Comparison of ENCODE assay signal across 21 mouse cellular contexts in the genomic region with DNA sequence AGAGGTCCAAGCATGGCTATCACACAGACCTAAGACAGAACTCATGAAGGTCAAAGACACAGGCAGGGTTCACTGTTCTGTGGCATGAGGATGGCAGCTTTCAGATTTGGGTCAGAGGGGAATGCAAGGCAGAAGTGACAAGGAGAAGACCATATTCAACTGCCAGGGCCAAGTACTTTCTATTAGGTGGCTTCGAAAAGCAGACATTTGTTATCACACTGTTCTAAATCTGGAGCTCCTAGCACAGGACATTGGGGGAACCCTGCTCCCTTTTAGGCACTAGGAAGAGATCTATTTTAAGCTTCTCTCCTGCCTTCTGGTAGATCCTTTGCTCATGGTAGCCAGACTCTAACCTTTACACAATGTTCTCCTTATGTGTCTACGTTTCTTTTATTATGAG.
DNase-seq lines count a peak whose midpoint lies in the region; ATAC-seq lines count a peak whose summit lies in the region.
"Had no signal": no experiment of that assay in that cellular context is flagged by ENCODE, and none has a peak within 500 bp of the region (broad histone marks: within the 10 kb centered on the region; RNA-seq: fewer than 3 reads in every experiment).

No protein-coding gene starts in this region.

- H3K4me1 ChIP-seq in heart, embryonic 11.5 days (ENCODE audit: control insufficient read depth, insufficient read depth, low read length), result peaks cover 37% of the 10 kb centered on the region
- H3K4me1 ChIP-seq in heart, embryonic 15.5 days (replicated peaks), result peaks cover 62% of the 10 kb centered on the region

- intact Hi-C loops in heart, postnatal 10 days (cut with DNase I), result no loop called here
- intact Hi-C loops in heart, postnatal 14 days (cut with DNase I), result no loop called here

- H3K27ac ChIP-seq in heart, embryonic 11.5 days (ENCODE audit: low read depth, low read length), result peak overlapping the region; percentile 79
- peak overlapping the region; percentile 86 for H3K27ac ChIP-seq in heart, embryonic 15.5 days
- H3K27ac ChIP-seq: embryonic facial prominence, embryonic 12.5 days; forebrain, embryonic 12.5 days; hindbrain, embryonic 15.5 days; kidney, embryonic 15.5 days had no signal

- H3K4me2 ChIP-seq in heart, embryonic 11.5 days, result no peak overlapping the region
- no peak overlapping the region for H3K4me2 ChIP-seq in heart, embryonic 15.5 days
- H3K4me2 ChIP-seq: embryonic facial prominence, embryonic 12.5 days; forebrain, embryonic 12.5 days; hindbrain, embryonic 15.5 days; kidney, embryonic 15.5 days had no signal

- no peak overlapping the region for H3K4me3 ChIP-seq in heart, embryonic 11.5 days (ENCODE audit: low read depth, low read length)
- no peak overlapping the region for H3K4me3 ChIP-seq in heart, embryonic 15.5 days
- H3K4me3 ChIP-seq: embryonic facial prominence, embryonic 12.5 days; forebrain, embryonic 12.5 days; hindbrain, embryonic 15.5 days; kidney, embryonic 15.5 days had no signal

- WGBS in heart, embryonic 11.5 days (ENCODE audit: insufficient replicate concordance), result 47% methylated on average over 2 of the region's 2 CpGs
- 41% methylated on average over 2 of the region's 2 CpGs for WGBS in heart, embryonic 15.5 days

- H3K9ac ChIP-seq in heart, embryonic 11.5 days (ENCODE audit: low read depth, low read length), result no peak overlapping the region
- H3K9ac ChIP-seq in heart, embryonic 15.5 days, result no peak overlapping the region
- H3K9ac ChIP-seq: embryonic facial prominence, embryonic 12.5 days; forebrain, embryonic 12.5 days; hindbrain, embryonic 15.5 days; kidney, embryonic 15.5 days had no signal

- ATAC-seq in heart, embryonic 11.5 days (replicated peaks; ENCODE audit: insufficient number of reproducible peaks, low FRiP score, low TSS enrichment), result no peak
- ATAC-seq in heart, embryonic 15.5 days (replicated peaks; ENCODE audit: insufficient number of reproducible peaks, insufficient read depth, low FRiP score, low read depth), result 0 out of 2 replicates have a peak, but pooled peaks have one; percentile 44
- ATAC-seq: activated CD4-positive, CD25-positive, alpha-beta regulatory T cell, adult 4 months; forebrain, embryonic 16.5 days; intestine, embryonic 16.5 days; Patski had no signal

- no peaks in the 10 kb centered on the region for H3K27me3 ChIP-seq in heart, embryonic 11.5 days (ENCODE audit: control insufficient read depth, insufficient read depth, low read length)
- H3K27me3 ChIP-seq in heart, embryonic 15.5 days, result no peaks in the 10 kb centered on the region
- H3K27me3 ChIP-seq: CH12.LX; embryonic facial prominence, embryonic 12.5 days; hindbrain, embryonic 15.5 days; Patski had no signal

- H3K36me3 ChIP-seq in heart, embryonic 11.5 days (ENCODE audit: control insufficient read depth, insufficient read depth, low read length), result no peaks in the 10 kb centered on the region
- H3K36me3 ChIP-seq in heart, embryonic 15.5 days, result no peaks in the 10 kb centered on the region
- H3K36me3 ChIP-seq: embryonic facial prominence, embryonic 12.5 days; forebrain, embryonic 12.5 days; hindbrain, embryonic 15.5 days; kidney, embryonic 15.5 days had no signal

- DNase-seq in heart, adult 11 months, result peak; percentile 92
- DNase-seq in heart, postnatal 10 days, result no peak
- DNase-seq in heart, postnatal 14 days, result no peak
- DNase-seq in adrenal gland, adult 2 months, result no peak
- DNase-seq: adrenal gland, adult 8-10 months; adrenal gland, postnatal 36 days; cerebellum, adult 8-10 months; cerebellum, postnatal 25 days; gastrocnemius, postnatal 25 days; kidney, adult 2 months had no signal

- no peaks in the 10 kb centered on the region for H3K9me3 ChIP-seq in heart, embryonic 11.5 days (replicated peaks; ENCODE audit: control insufficient read depth, low read length)
- H3K9me3 ChIP-seq in heart, embryonic 15.5 days (replicated peaks), result no peaks in the 10 kb centered on the region
- H3K9me3 ChIP-seq: embryonic facial prominence, embryonic 12.5 days; forebrain, embryonic 12.5 days; hindbrain, embryonic 15.5 days; kidney, embryonic 15.5 days had no signal
